Mouse (Mus musculus) layer of hippocampus, adult 9-11 months (tissue): ENCODE data around the gene Gm11042.

Experiments used
- DNase-seq: peaks from one replicate; pipeline ENCODE4 v3.0.0; 2022

The Gm11042 gene

GRCm38 (mm10) chr12:74316344-74316973 is at the start of gene Gm11042:
TSS of gene Gm11042 (minus strand) at chr12:74316394.
- DNase-seq = no peak

- DNase-seq = no peak
Measured at GRCm38 (mm10) chr12:74364477-74364876, 48.3 kb upstream of the Gm11042 start.

- DNase-seq = no peak
Measured at GRCm38 (mm10) chr12:74363076-74363475, 46.9 kb upstream of the Gm11042 start.

GRCm38 (mm10) chr12:74362453-74362852 is 46.3 kb upstream of the Gm11042 start:
- no peak for DNase-seq

- DNase-seq = no peak
Measured at GRCm38 (mm10) chr12:74359791-74360190, 43.6 kb upstream of the Gm11042 start.

GRCm38 (mm10) chr12:74357806-74358205 is 41.6 kb upstream of the Gm11042 start:
- no peak for DNase-seq

- no peak for DNase-seq
Measured at GRCm38 (mm10) chr12:74342720-74343119, 26.5 kb upstream of the Gm11042 start.

- no peak for DNase-seq
Measured at GRCm38 (mm10) chr12:74340070-74340469, 23.9 kb upstream of the Gm11042 start.

- no peak for DNase-seq
Measured at GRCm38 (mm10) chr12:74333706-74334105, 17.5 kb upstream of the Gm11042 start.

GRCm38 (mm10) chr12:74333016-74333415 is 16.8 kb upstream of the Gm11042 start:
- DNase-seq = peak; percentile 64

- peak; percentile 18 for DNase-seq
Measured at GRCm38 (mm10) chr12:74329759-74330158, 13.6 kb upstream of the Gm11042 start.

- no peak for DNase-seq
Measured at GRCm38 (mm10) chr12:74326644-74327043, 10.4 kb upstream of the Gm11042 start.

GRCm38 (mm10) chr12:74321981-74322380 is 5.8 kb upstream of the Gm11042 start:
- DNase-seq = no peak

- DNase-seq = peak; percentile 35
Measured at GRCm38 (mm10) chr12:74320318-74320717, 4.1 kb upstream of the Gm11042 start.

GRCm38 (mm10) chr12:74316989-74317759 is 980 bp upstream of the Gm11042 start:
- peak; percentile 67 for DNase-seq

- no peak for DNase-seq
Measured at GRCm38 (mm10) chr12:74315221-74315620, 973 bp downstream of the Gm11042 start.

- DNase-seq = no peak
Measured at GRCm38 (mm10) chr12:74312611-74313010, 3.6 kb downstream of the Gm11042 start.

- DNase-seq = peak; percentile 66
Measured at GRCm38 (mm10) chr12:74303418-74304294, 12.5 kb downstream of the Gm11042 start.

- peak; percentile 78 for DNase-seq
Measured at GRCm38 (mm10) chr12:74301559-74301958, 14.6 kb downstream of the Gm11042 start.

- no peak for DNase-seq
Measured at GRCm38 (mm10) chr12:74296374-74296773, 19.8 kb downstream of the Gm11042 start.

GRCm38 (mm10) chr12:74293624-74294023 is 22.6 kb downstream of the Gm11042 start:
- no peak for DNase-seq

- no peak for DNase-seq
Measured at GRCm38 (mm10) chr12:74290983-74291382, 25.2 kb downstream of the Gm11042 start.

GRCm38 (mm10) chr12:74284685-74285054 is 31.5 kb downstream of the Gm11042 start:
- DNase-seq = peak; percentile 61
